Mouse (Mus musculus) right cerebral cortex, adult 18-20 months (tissue): ENCODE results near the gene Gdf5.

ENCODE experiments used
- DNase-seq: peaks from one replicate; pipeline ENCODE4 v3.0.0; 2022; ENCODE audit warnings: mixed read lengths

The Gdf5 gene

GRCm38 (mm10) chr2:155945124-155945523 is at the start of gene Gdf5:
Gdf5 (minus strand) TSS chr2:155945367.
- peak; percentile 53 for DNase-seq

GRCm38 (mm10) chr2:155991863-155992321 is 46.7 kb upstream of the Gdf5 start:
- DNase-seq, result peak; percentile 55

- DNase-seq, result no peak
Observed at GRCm38 (mm10) chr2:155991151-155991550, 46.0 kb upstream of the Gdf5 start.

DNA sequence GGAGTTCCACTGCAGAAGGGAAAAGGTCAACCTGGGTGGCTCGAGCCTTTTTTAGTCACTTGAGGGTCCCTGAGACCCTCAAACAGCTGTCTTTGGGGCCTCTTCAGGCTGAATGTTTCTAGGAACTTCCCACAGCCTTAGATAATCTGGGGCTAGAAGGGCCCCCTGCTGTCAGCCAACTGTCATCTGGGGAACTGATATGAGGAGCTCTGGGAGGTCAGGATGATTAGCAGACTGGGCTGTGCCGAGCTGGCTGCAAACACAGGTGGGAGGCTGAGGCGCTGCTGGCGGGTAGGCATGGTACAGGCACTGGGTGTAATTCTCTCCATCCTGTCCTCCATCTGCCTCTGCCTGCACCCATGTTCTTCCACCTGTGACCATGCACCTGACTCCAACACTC is 43.9 kb upstream of the Gdf5 start:
- no peak for DNase-seq

GRCm38 (mm10) chr2:155987131-155987530 is 42.0 kb upstream of the Gdf5 start:
- no peak for DNase-seq

DNA sequence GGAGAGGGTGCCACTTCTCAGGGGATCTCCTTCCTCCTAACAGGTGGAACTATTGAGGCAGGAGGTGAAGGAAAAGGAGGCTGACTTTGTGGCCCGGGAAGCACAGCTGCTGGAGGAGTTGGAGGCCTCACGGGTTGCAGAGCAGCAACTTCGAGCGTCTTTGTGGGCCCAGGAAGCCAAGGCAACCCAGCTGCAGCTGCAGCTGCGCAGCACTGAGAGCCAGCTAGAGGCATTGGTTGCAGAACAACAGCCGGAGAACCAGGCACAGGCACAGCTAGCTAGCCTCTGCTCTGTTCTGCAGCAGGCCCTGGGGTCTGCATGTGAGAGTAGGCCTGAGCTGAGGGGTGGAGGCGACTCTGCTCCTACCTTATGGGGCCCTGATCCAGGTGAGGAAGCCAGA is 40.6 kb upstream of the Gdf5 start:
- no peak for DNase-seq

DNA sequence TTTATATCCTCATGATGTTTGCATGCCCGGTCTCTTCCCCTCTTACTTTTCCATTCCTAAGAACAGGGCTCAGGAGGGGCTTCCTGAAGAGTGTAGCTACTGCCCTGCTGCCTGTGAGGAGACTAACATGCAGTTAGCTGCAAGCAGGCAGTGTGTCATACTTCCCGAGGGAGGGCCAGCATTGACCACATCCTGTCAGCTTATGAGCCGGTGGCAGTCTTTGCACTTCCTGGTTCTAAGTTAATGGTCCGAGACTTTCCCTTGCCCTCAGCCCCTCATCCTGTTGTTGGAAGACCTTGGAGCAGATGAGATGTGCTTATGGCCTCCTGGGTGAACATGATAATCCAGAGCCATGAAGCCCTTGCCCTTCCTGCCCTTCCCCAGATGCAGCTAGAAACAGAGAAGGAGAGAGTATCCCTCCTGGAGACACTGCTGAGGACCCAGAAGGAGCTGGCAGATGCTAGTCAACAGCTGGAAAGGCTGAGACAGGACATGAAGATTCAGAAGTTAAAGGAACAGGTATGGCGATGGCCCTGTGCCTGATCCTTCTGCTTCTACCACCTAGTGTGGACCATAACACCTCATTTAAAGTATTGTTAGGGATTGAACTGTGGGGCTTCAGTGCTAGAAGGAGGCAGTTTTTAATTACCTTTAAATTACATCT is 34.3 kb upstream of the Gdf5 start:
- no peak for DNase-seq

DNA sequence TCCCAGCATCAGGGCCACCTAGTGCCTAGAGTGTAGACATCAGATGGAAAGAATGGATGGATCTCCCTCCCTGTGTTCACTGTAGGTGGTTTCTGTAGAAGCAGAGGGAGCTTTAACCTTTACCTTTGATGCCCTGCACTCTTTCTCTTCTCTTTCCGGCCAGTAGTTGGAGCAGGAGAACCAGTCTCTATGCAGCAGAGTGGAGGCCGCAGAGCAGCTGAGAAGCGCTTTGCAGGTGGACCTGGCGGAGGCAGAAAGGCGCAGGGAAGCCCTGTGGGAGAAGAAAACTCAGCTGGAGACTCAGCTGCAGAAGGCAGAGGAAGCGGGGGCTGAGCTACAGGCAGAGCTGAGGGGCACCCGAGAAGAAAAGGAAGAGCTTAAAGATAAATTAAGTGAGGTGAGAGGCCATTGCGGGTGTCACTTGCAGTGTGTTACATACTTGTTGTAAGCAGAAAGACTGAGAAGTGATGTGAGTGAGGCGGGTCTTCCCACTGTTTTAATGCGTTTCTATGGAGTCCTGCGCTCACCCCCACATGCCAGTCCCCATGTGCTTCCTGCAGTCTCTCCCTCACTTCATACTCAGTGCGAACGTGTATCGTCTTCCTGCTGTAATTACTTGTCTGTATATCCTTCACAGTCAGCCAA is 29.0 kb upstream of the Gdf5 start:
- peak; percentile 25 for DNase-seq

DNA sequence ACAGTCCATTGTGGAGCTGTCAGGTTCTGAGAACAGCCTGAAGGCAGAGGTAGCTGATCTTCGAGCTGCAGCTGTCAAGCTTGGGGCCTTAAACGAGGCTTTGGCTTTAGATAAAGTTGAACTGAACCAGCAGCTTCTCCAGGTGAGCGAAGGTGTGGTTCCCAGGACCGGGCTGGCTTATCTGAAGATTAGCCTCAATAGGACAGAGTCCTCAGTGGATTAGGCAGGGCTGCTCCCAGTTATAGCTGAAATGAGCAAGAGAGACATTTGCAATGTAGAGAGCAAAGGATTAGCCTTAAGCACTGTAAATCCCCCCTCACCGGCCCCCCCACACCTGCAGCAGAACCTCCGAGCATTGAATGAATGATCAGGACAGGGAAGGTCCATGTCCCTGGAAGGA is 28.2 kb upstream of the Gdf5 start:
- no peak for DNase-seq

- DNase-seq, result no peak
Observed at GRCm38 (mm10) chr2:155962991-155963390, 17.8 kb upstream of the Gdf5 start.

DNA sequence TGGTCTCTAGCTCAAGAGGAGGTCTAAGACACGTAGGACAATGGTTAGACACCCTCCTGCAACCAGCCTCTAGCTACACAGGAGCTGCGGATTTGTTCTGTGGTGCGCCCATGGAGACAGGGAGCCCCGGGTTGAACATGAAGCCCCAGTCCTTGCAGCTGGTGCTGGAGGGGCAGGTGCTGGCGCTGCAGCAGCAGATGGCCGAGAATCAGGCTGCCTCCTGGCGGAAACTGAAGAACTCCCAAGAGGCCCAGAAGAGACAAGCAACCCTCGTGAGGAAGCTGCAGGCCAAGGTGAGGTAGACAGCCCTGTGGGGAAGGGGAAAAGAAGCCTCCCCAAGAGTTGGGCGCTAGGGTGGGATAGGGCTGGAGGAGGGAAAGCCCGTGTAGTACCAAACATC is 16.7 kb upstream of the Gdf5 start:
- DNase-seq, result no peak

GRCm38 (mm10) chr2:155959981-155960380 is 14.8 kb upstream of the Gdf5 start:
- DNase-seq, result no peak

DNA sequence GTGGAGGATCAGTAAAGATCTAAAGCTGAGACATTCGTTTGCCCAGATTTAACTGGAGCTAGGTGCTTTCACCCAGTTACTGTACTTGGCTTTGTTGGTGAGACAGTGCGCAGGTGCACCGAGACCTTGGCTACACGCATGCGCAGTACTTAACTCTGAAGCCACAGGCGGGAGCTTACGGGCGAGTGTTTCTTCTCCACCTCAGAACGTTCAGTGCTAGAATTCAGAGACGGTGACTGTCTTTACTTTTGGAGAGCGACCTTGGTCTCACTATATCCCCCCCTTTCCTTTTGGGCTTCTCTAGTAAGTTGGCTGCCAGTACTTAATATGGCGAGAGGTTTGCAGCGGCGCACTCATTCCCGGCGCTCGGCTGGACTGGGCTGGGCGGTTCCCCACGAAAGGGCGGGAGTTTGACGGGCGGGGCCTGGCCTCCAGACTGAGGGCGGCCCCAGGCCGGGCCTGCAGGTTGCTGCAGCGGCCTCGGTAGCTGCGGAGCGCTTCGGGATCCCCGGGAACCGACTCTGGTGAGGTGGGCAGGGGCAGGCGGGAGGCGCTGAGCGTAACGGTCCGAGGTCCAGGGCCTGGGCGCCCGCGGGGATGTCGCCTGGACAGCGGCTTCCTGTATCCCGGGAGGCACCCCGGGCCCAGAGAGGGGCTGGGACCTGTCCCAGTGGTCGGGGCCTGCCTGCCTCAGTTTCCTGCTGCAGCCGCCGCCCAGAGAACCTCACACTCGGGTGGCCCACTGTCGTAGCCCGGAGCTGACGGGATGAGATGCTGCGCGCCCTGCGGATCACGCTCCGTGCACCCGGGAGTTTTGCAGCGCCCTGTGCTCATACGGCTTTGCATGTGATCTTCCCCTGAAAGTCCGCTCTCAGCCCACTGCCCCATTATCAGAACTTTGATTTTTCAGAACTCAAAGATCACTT is 11.2 kb upstream of the Gdf5 start, which contains the start of gene Cep250:
Gene Cep250, plus strand, starts transcription at position 325 of the 926 bp plus-strand sequence.
- DNase-seq, result peak; percentile 89

DNA sequence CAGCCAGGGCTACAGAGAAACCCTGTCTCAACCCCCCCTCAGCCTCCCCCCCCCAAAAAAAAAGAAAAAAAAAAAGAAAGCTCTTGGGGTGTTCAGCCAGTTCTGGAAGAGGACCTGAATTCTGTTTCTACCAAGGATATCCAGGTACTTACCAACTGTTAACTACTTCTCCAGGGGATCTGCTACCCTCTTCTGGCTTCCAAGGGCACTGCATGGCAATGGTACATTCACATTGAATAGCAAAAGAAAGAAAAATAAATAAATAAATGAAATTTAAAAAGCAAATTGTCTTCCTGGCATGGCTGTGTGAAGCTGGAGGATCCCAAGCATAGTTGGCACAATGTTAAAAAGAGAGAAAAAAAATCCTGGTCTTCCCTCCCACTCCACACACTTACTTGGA is 6.8 kb upstream of the Gdf5 start:
- peak; percentile 66 for DNase-seq

GRCm38 (mm10) chr2:155949362-155949761 is 4.2 kb upstream of the Gdf5 start:
- DNase-seq, result no peak

GRCm38 (mm10) chr2:155947390-155948002 is 2.3 kb upstream of the Gdf5 start:
- DNase-seq, result no peak

GRCm38 (mm10) chr2:155946499-155946898 is 1.3 kb upstream of the Gdf5 start:
- no peak for DNase-seq

GRCm38 (mm10) chr2:155946069-155946468 is 902 bp upstream of the Gdf5 start:
- peak; percentile 46 for DNase-seq

GRCm38 (mm10) chr2:155945580-155945979 is 413 bp upstream of the Gdf5 start:
- no peak for DNase-seq

- DNase-seq, result no peak
Observed at GRCm38 (mm10) chr2:155944685-155945084, 482 bp downstream of the Gdf5 start.

DNA sequence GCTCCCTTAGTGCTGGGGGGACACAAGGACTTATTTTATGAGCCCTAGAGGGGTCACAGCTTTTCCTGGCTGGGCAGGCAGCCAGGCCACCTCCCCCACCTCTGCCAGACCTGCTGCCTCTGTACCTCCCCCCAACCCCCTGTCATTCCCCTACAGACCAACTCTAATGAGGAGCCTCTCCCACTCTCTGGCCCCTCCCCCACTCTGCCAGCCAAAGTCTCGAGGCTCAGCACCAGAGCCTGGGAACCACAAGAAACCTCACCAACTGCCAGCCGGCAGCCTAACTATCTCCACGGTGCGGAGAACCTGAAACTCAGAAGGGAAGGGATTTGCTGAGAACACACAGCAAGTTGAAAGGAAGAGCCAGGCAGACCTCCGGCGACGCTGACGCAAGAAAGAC is 1.7 kb downstream of the Gdf5 start:
- DNase-seq, result no peak

DNA sequence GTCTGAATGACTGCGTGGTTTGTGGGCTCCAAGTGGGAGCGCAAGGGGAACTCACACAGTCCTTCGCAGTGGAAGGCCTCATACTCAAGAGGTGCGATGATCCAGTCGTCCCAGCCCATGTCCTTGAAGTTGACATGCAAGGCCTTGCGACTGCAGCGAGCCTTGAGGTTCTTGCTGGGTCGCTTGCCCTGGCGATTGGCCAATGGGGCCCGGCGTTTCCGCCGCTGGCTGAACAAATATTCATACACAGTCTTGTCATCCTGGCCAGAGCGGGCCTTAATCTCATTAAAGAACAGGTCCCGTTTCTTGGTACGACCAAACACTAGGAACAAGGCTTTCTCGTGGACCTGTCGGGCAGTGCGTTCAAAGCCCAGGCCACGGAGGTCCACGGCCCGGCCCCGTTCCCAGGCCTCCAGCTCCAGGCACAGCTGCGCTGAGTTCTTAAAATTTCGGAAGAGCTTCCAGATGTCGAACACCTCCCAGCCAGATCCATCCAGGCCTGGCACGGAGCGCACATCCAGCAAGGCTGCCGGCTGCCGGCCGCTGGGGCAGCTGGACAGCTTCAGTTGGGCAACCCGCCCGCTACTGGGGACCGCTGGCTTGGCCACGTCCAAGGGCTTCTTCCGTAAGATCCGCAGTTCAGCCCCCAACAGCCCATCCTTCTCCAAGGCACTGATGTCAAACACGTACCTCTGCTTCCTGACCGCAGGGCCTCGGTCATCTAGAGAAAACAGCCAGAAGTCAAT is 3.3 kb downstream of the Gdf5 start:
- no peak for DNase-seq
